Mouse (Mus musculus) E14TG2a.4 (cell line): ENCODE measurements around the gene E130208F15Rik.
A peak's percentile ranks its signal among the peaks of the same experiment; 100 is the strongest.

Experiments
- H3K27me3 ChIP-seq: 2 replicates; pipeline ENCODE4 v1.6.1; 2014; ENCODE audit warnings: low read length, control low read depth; ENCODE audit not compliant: insufficient read depth
- H3K36me3 ChIP-seq: 2 replicates; pipeline ENCODE4 v1.6.1; 2014; ENCODE audit warnings: low read length, control low read depth; ENCODE audit not compliant: insufficient read depth
- H3K4me1 ChIP-seq: replicated peaks from 2 replicates; pipeline ENCODE4 v1.6.1; 2014; ENCODE audit warnings: low read depth, low read length, control low read depth
- H3K4me3 ChIP-seq: replicated peaks from 2 replicates; pipeline ENCODE4 v1.5.1; 2014; ENCODE audit warnings: mild to moderate bottlenecking, low read length
- H3K9me3 ChIP-seq: 2 replicates; pipeline ENCODE4 v1.6.1; 2014; ENCODE audit warnings: low read length, control low read depth
- CTCF ChIP-seq: conservative IDR thresholded peaks from 2 replicates; pipeline ENCODE4 v1.5.1; 2014; ENCODE audit warnings: low read length
- NANOG ChIP-seq: IDR thresholded peaks from 2 replicates; pipeline ENCODE4 v1.6.1; 2014; ENCODE audit warnings: borderline replicate concordance, low read length, mixed read lengths
- POU5F1 ChIP-seq: IDR thresholded peaks from 2 replicates; pipeline ENCODE4 v1.6.1; 2014; ENCODE audit warnings: low read length, borderline replicate concordance

The E130208F15Rik gene

DNA sequence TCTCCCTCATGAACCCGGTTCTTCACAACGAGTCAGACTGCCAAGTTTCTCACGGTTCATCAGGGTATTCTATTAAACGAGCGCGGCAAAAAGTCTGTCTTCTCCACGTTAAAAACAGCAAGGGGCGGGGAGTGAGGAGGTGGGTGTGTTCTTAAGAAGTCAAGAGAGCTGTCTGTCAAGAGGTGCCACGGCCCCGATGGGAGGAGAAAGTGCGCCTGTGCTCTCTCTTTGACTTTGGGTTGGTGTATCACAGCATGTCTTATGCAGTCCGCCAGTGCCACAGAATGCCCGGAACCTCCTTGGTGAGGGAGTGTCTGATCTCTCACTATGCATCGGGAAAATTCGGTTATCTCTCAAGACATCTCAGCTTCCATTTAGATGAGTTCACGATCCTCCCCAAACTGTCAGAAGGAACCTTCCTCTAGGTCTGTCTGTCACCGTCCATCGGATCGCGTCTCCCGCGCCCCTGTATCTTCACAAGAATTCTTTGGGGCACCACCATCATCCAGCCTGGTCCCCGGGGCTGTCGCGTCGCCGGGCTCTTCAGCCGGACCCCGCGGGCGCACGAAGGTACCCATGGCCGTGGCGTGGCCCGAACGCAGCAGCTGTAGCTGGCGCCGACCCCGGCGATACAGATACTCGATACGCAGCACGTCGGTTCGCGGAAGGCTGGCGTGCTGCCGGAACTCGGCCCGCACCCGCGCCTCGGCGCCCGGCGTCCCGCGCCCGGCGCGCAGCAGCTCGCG lies at the start of gene E130208F15Rik:
TSS of gene E130208F15Rik (plus strand) at position 202 of the 746 bp plus-strand sequence.
- TF ChIP-seq NANOG (no peak), CTCF (no peak), POU5F1 (no peak)
- peaks cover 48% of the 10 kb centered on the region for H3K4me1 ChIP-seq
- H3K4me3 ChIP-seq, result peak within 1 kb of the TSS; percentile 94
- H3K36me3 ChIP-seq, result peaks cover 46% of the 10 kb centered on the region
- H3K27me3 ChIP-seq, result no peaks in the 10 kb centered on the region
- no peaks in the 10 kb centered on the region for H3K9me3 ChIP-seq

DNA sequence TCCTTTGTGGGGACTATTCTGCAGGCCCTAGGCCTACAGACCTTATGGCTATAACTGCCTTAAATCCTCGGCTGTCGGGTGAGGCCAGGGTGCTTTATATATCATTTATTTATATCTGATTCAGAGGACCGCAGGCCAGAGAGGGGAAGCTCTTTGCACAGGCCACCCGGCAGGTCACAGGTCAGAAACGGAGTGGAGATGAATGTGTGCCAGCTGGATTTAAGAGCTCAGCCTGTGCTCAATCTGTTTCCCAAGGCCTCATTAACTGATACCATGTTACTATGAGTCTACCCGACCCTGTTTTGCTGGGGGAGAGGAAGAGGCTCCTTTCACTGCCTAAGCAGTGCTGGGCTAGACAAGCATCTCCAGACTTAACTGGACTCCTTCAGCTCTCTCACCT lies 47.2 kb upstream of the E130208F15Rik start:
- Histone ChIP-seq H3K4me1 (peaks cover 56% of the 10 kb centered on the region), H3K4me3 (no peak overlapping the region), H3K9me3 (no peaks in the 10 kb centered on the region), H3K27me3 (no peaks in the 10 kb centered on the region), H3K36me3 (peaks cover 87% of the 10 kb centered on the region)
- TF ChIP-seq CTCF (no peak), NANOG (no peak)

DNA sequence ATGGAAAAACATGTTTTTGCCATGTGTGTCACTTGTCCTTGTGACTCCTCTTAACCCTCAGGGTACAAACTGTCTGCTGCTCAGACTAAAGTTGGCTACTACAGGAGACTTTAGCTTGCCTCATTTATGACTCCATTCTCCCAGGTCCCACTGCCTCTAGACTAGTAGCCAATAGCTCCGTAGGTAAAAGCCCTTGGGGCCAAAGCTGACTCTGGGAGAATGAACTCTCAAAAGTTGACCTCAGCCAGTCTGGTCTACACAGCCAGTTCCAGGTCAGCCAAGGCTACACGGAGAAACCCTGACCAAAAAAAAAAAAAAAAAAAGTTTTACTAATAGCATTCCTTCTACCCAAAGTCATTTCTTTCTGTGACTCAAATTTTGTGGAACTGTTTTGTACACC lies 42.6 kb upstream of the E130208F15Rik start:
- TF ChIP-seq POU5F1, result no peak
- no peak for TF ChIP-seq NANOG
- TF ChIP-seq CTCF, result no peak
- Histone ChIP-seq H3K4me3 (peak overlapping the region; percentile 98), H3K9me3 (no peaks in the 10 kb centered on the region), H3K4me1 (peaks cover 68% of the 10 kb centered on the region), H3K27me3 (no peaks in the 10 kb centered on the region), H3K36me3 (peaks cover 42% of the 10 kb centered on the region)

DNA sequence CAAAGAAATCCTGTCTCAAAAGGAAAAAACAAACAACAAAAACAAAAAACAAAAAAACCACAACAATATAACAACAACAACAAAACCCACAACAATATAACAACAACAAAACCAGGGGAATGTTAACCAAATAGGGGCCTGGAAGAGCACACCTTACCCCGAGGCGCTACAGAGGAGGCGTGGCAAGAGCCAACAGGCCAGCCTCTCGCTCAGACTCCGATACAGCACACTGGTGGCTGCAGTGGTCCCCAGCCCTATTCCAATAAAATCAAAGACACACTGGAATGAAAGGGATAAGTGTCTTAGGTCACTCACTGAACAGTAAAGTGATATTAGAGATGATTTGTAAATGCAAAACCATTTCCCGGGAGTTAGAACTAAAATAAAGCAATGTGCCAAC lies 42.0 kb upstream of the E130208F15Rik start:
- Histone ChIP-seq H3K9me3 (no peaks in the 10 kb centered on the region), H3K4me1 (peaks cover 68% of the 10 kb centered on the region), H3K36me3 (peaks cover 35% of the 10 kb centered on the region), H3K27me3 (no peaks in the 10 kb centered on the region), H3K4me3 (peak overlapping the region; percentile 98)
- TF ChIP-seq NANOG (no peak), CTCF (no peak)

DNA sequence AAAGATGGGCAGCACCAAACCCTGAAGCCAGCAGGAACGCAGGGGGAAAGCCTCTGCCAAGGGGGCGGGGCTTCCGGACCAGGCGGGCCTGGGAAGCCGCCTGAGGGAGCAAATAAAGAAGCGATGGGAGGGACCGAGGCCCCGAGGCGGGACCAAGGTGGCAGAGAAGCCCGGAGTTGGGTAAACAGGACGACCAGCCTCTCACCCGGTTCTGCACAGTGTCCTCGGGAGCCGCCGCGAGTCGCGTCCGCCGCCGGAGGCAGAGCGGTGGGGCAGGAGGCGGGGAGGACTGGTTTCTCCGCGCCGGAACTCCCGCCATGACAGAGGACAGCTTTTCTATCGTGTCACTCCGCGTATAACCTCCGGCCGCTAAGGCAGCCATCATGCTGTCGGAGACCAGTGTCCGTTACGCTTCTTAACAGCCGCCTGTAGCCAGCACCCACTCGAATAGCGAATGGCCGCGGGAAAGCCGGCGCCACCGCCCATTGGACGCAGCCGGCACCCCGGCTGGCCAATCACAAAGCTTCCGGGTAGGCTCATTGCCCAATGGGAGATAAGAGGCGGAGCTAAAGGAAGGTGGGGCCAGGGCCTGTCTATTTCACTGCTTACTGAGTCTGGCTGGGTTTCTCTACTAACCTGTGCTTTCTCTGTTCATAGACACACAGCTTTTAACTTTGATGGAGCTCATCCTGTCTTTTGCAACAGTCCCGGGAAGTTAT lies 41.4 kb upstream of the E130208F15Rik start, which contains the start of the genes Thap8 and Wdr62:
TSS of gene Thap8 (plus strand) at position 144 of the 719 bp plus-strand sequence.
TSS of gene Wdr62 (minus strand) at position 469 of the 719 bp plus-strand sequence.
- peaks cover 65% of the 10 kb centered on the region for H3K4me1 ChIP-seq
- H3K9me3 ChIP-seq, result no peaks in the 10 kb centered on the region
- H3K27me3 ChIP-seq, result no peaks in the 10 kb centered on the region
- peak within 1 kb of the TSS; percentile 98 for H3K4me3 ChIP-seq
- H3K36me3 ChIP-seq, result peaks cover 30% of the 10 kb centered on the region
- TF ChIP-seq POU5F1 (no peak), NANOG (no peak), CTCF (no peak)

DNA sequence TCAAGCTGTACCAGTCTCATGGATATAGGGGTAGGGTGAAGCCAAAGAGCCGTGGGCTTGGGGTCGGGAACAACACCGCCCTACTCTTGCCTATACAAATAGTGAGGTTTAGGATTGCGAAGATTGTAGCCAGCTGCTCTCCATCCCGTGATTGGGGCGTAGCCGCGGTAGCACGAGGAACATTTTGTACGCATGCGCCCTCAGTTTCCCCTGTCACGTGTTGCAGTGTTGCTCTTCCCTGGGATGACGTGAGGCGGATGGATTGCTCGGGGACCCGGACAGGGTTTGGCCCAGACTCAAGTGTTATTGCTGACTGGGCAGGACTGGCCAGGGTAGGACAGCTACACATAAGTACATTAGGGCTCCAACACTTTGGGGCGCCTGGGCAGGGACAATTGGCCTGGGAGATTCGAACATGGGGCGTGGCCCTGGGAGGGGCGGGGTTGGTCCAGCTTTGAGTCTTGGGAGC lies 40.8 kb upstream of the E130208F15Rik start:
- H3K4me3 ChIP-seq, result peak overlapping the region; percentile 98
- H3K36me3 ChIP-seq, result peaks cover 25% of the 10 kb centered on the region
- no peaks in the 10 kb centered on the region for H3K9me3 ChIP-seq
- TF ChIP-seq POU5F1, result no peak
- TF ChIP-seq CTCF, result no peak
- no peak for TF ChIP-seq NANOG
- peaks cover 61% of the 10 kb centered on the region for H3K4me1 ChIP-seq
- no peaks in the 10 kb centered on the region for H3K27me3 ChIP-seq

DNA sequence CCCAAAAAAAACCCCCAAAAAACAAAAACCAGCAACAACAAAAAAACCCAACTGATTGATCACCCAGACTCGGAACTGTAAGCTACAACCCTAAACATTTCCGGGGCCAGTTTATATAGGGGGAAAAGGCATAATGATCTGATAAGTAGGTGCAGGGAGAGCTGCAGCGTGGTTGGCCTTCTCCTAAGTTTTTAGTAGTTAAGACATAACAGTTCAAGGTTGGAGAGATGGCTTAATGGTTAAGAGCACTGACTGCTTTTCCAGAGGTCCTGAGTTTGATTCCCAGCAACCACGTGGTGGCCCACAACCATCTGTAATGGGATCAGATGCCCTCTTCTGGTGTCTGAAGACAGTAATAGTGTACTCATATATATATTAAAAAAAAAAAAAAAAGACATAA lies 40.0 kb upstream of the E130208F15Rik start:
- TF ChIP-seq CTCF (no peak), POU5F1 (no peak), NANOG (no peak)
- peaks cover 19% of the 10 kb centered on the region for H3K36me3 ChIP-seq
- peaks cover 63% of the 10 kb centered on the region for H3K4me1 ChIP-seq
- H3K9me3 ChIP-seq, result no peaks in the 10 kb centered on the region
- H3K4me3 ChIP-seq, result peak overlapping the region; percentile 98
- no peaks in the 10 kb centered on the region for H3K27me3 ChIP-seq

DNA sequence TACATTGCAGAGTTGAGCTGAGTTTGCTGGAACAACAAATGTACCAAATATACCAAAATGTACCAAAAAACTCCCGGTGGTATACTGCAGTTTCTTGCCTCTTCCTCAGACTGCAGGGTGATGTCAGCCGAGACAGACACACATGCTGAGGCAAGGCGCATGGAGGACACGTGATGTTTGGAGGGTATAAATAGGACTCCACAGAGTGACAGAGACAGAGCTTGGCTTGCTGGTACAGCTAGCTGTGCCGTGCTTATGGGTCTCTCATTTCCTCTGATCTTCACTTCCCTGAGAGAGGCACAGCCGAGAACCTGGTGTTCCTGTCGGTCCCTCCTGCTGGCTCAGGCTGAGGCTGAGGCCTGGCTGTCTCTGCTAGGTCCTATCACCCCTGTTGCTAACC lies 38.8 kb upstream of the E130208F15Rik start:
- no peaks in the 10 kb centered on the region for H3K9me3 ChIP-seq
- H3K36me3 ChIP-seq, result peaks cover 9% of the 10 kb centered on the region
- no peak for TF ChIP-seq NANOG
- TF ChIP-seq CTCF, result no peak
- no peak for TF ChIP-seq POU5F1
- H3K27me3 ChIP-seq, result no peaks in the 10 kb centered on the region
- H3K4me3 ChIP-seq, result no peak overlapping the region
- H3K4me1 ChIP-seq, result peaks cover 65% of the 10 kb centered on the region
